Mouse (Mus musculus) bone marrow macrophage, adult 2 months (primary cell): ENCODE results near the gene Zdhhc5.

Experiments used
- CTCF ChIP-seq: IDR thresholded peaks from 2 replicates; pipeline ENCODE4 v1.5.1; 2012; ENCODE audit warnings: low read depth, mild to moderate bottlenecking, low read length, moderate library complexity
- POLR2A ChIP-seq: IDR thresholded peaks from 2 replicates; pipeline ENCODE4 v1.6.1; 2012; ENCODE audit warnings: mild to moderate bottlenecking, low read depth, low read length, borderline replicate concordance

- TF ChIP-seq POLR2A (no peak), CTCF (no peak)
Observed at GRCm38 (mm10) chr2:84666081-84666480, 48.9 kb downstream of the Zdhhc5 start.
